Mouse (Mus musculus) E14TG2a.4 (cell line): ENCODE results near the gene Pax2.

Experiments used
- CTCF ChIP-seq: conservative IDR thresholded peaks from 2 replicates; pipeline ENCODE4 v1.5.1; 2014; ENCODE audit warnings: low read length
- NANOG ChIP-seq: IDR thresholded peaks from 2 replicates; pipeline ENCODE4 v1.6.1; 2014; ENCODE audit warnings: borderline replicate concordance, low read length, mixed read lengths

DNA sequence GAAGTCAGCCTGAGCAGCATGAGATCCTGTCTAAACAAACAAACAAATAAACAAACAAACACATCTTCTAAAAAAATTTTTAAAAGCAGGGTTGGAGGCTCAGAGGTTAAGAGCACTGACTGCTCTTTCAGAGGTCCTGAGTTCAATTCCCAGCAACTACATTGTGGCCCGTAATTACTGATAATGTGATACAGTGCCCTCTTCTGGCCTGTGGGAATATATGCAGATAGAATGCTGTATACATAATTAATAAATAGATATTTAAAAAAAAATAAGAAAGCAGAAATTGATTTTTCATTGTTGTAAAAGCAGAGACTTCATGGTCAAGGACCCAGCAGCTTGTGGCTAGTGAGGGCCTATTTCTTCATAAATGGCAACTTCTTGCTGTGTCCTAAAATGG is 119.9 kb downstream of the Pax2 start:
- no peak for TF ChIP-seq NANOG
- TF ChIP-seq CTCF, result peak; percentile 32
